Mouse (Mus musculus) left cerebral cortex, postnatal 4 days (tissue): Measurements from ENCODE around the gene Mfsd11. TPM values are rescaled to one million over a fixed set of nuclear protein-coding genes. Genes with fewer than 3 reads are reported as not detected.

Experiments used
- DNase-seq: peaks from one replicate; pipeline ENCODE4 v3.0.0-alpha.2; 2022
- intact Hi-C: fragments of 180-260 bp; cut with DNase I; formaldehyde crosslinking; loops from one replicate; pipeline ENCODE4 v1.15.1; 2025
- total RNA-seq, 2 experiments: library from RNA; stranded (reverse); gene quantifications; 2 replicates each; pipeline ENCODE4 v1.2.3; 2021

The Mfsd11 gene
- total RNA-seq, 2 experiments from 2014 or later, result 55.9 to 58.5 TPM

- DNase-seq, result peak; percentile 83
- intact Hi-C loops, result no loop called here
Observed at GRCm38 (mm10) chr11:116922058-116922457, 69.8 kb downstream of the Mfsd11 start.

Other genes starting within 250 kb of the Mfsd11 start
- gene Rhbdf2, start 225.4 kb upstream of the Mfsd11 start, total RNA-seq, result 1 to 10 TPM in 1 of 2 experiments, under 1 TPM in 1; 0.90 to 1.5 TPM
- 1 to 10 TPM in 1 of 2 experiments, under 1 TPM in 1; 0.98 to 2.2 TPM for gene Prcd, start 198.9 kb upstream of the Mfsd11 start, total RNA-seq
- 10 to 100 TPM; 17.1 to 20.6 TPM for gene Cygb, start 198.1 kb upstream of the Mfsd11 start, total RNA-seq
- not detected for gene St6galnac1, start 76.9 kb upstream of the Mfsd11 start, total RNA-seq
- gene Mxra7, start 24.4 kb upstream of the Mfsd11 start, total RNA-seq, result 10 to 100 TPM; 17.5 to 17.9 TPM
- gene Mettl23, start 9.2 kb upstream of the Mfsd11 start, total RNA-seq, result 10 to 100 TPM; 26.8 to 29.4 TPM
- gene Jmjd6, start 9.0 kb upstream of the Mfsd11 start, total RNA-seq, result 10 to 100 TPM; 35.7 to 39.9 TPM
- gene Srsf2, start 654 bp downstream of the Mfsd11 start, total RNA-seq, result 100 to 1,000 TPM; 268 to 270 TPM
- 100 to 1,000 TPM; 111 to 114 TPM for gene Mgat5b, start 66.4 kb downstream of the Mfsd11 start, total RNA-seq